Mouse (Mus musculus) liver, adult 2 months (tissue): ENCODE data around the gene Atp6v1b1.
A peak's percentile ranks its signal among the peaks of the same experiment; 100 is the strongest.

Experiments
- CTCF ChIP-seq: fragments of 200-500 bp; IDR thresholded peaks from 2 replicates; pipeline ENCODE4 v1.5.1; 2011; ENCODE audit warnings: low read depth, low read length, control low read depth
- POLR2A ChIP-seq: fragments of 200-500 bp; IDR thresholded peaks from 2 replicates; pipeline ENCODE4 v1.6.1; 2011; ENCODE audit warnings: low read length, control low read depth; ENCODE audit not compliant: insufficient read depth; ENCODE audit errors: extremely low read depth

- TF ChIP-seq CTCF (peak; percentile 63), POLR2A (no peak)
These were observed 14.3 kb upstream of the Atp6v1b1 start for GRCm38 (mm10) chr6:83728488-83728887.
